Mouse (Mus musculus): ENCODE results near the gene Slc25a47. TPM values are rescaled to one million over a fixed set of nuclear protein-coding genes. Genes with fewer than 3 reads are reported as not detected.

Slc25a47 gene
- polyA plus RNA-seq (2012; ENCODE audit: low replicate concordance), result 0.91 and 1.4 TPM in 2 replicates

GRCm38 (mm10) chr12:108835840-108836409, at the start of gene Slc25a47, which contains the start of gene Slc25a29:
TSS of gene Slc25a47 (plus strand) at chr12:108836046.
TSS of gene Slc25a29 (minus strand) at chr12:108835883.

GRCm38 (mm10) chr12:108792546-108793452, 43.0 kb upstream of the Slc25a47 start, which contains the start of gene Yy1:
TSS of gene Yy1 (plus strand) at chr12:108792973.

GRCm38 (mm10) chr12:108892989-108893714, 57.3 kb downstream of the Slc25a47 start, which contains the start of gene Wdr25:
TSS of gene Wdr25 (plus strand) at chr12:108893631.

GRCm38 (mm10) chr12:108893715-108894431, 58.0 kb downstream of the Slc25a47 start, which contains the start of gene Wars:
TSS of gene Wars (minus strand) at chr12:108894174.

Other genes with a start within 250 kb of the Slc25a47 start
- 0.14 TPM in 1 of 2 replicates, not detected in the other for gene Degs2, start 133.7 kb upstream of the Slc25a47 start, polyA plus RNA-seq (2012; ENCODE audit: low replicate concordance)
- gene Yy1, start 43.1 kb upstream of the Slc25a47 start, polyA plus RNA-seq (2012; ENCODE audit: low replicate concordance), result 28.8 and 46.4 TPM in 2 replicates
- 3.4 and 5.8 TPM in 2 replicates for gene Slc25a29, start 163 bp upstream of the Slc25a47 start, polyA plus RNA-seq (2012; ENCODE audit: low replicate concordance)
- 2.8 and 6.8 TPM in 2 replicates for gene Wdr25, start 57.6 kb downstream of the Slc25a47 start, polyA plus RNA-seq (2012; ENCODE audit: low replicate concordance)
- 9.3 and 42.9 TPM in 2 replicates for gene Wars, start 58.1 kb downstream of the Slc25a47 start, polyA plus RNA-seq (2012; ENCODE audit: low replicate concordance)
- gene Begain, start 232.2 kb downstream of the Slc25a47 start, polyA plus RNA-seq (2012; ENCODE audit: low replicate concordance), result 6.8 and 17.3 TPM in 2 replicates